Mouse (Mus musculus) thymus, adult 2 months (tissue): ENCODE measurements around the gene Otud7a.

Experiments
- CTCF ChIP-seq: fragments of 200-500 bp; IDR thresholded peaks from 2 replicates; pipeline ENCODE4 v1.5.1; 2012; ENCODE audit warnings: mild to moderate bottlenecking, control low read depth, low read length, moderate library complexity, borderline replicate concordance; ENCODE audit not compliant: control insufficient read depth, poor library complexity, insufficient read depth; ENCODE audit errors: extremely low read depth
- POLR2A ChIP-seq: fragments of 200-500 bp; IDR thresholded peaks from 2 replicates; pipeline ENCODE4 v1.6.1; 2012; ENCODE audit warnings: mild to moderate bottlenecking, low read length, control low read depth, moderate library complexity; ENCODE audit not compliant: control insufficient read depth, poor library complexity, insufficient read depth; ENCODE audit errors: extremely low read depth

- TF ChIP-seq CTCF (no peak), POLR2A (no peak)
Observed at GRCm38 (mm10) chr7:63725040-63725729, 280.6 kb downstream of the Otud7a start.
